Mouse (Mus musculus) megakaryocyte, adult 5-6 weeks (primary cell): Measurements from ENCODE around the gene Zp3r. TPM values are rescaled to one million over a fixed set of nuclear protein-coding genes. Genes with fewer than 3 reads are reported as not detected.

Source experiments
- total RNA-seq, 2 experiments: library from RNA; stranded (forward) in 1 of 2; stranded (reverse) in 1 of 2; fragments of 153-499, 151-499 nt in 1 of 2; fragments of 221-1000, 200-1000 nt in 1 of 2; gene quantifications; 2 replicates each; pipeline versions ENCODE4 v1.2.3 to v1.2.4; 2015 to 2017

Gene Zp3r
- total RNA-seq, 2 experiments from 2014 or later = not detected

Other genes with a start within 250 kb of the Zp3r start
- not detected in 2 replicates for gene Cd55b, start 206.6 kb downstream of the Zp3r start, total RNA-seq (2015)
- not detected in 2 replicates for gene Cd55b, start 206.6 kb downstream of the Zp3r start, total RNA-seq (2017)
- 24.5 and 27.1 TPM in 2 replicates for gene Cd55, start 166.9 kb downstream of the Zp3r start, total RNA-seq (2015)
- gene Cd55, start 166.9 kb downstream of the Zp3r start, total RNA-seq (2017) = 11.6 and 12.2 TPM in 2 replicates
- not detected in 2 replicates for gene C4bp, start 32.0 kb upstream of the Zp3r start, total RNA-seq (2015)
- not detected in 2 replicates for gene C4bp, start 32.0 kb upstream of the Zp3r start, total RNA-seq (2017)
- 0.11 TPM in 1 of 2 replicates, not detected in the other for gene Gm29427, start 86.2 kb upstream of the Zp3r start, total RNA-seq (2015)
- gene Gm29427, start 86.2 kb upstream of the Zp3r start, total RNA-seq (2017) = not detected in 2 replicates
- gene Yod1, start 87.7 kb upstream of the Zp3r start, total RNA-seq (2015) = 10.3 and 10.7 TPM in 2 replicates
- gene Yod1, start 87.7 kb upstream of the Zp3r start, total RNA-seq (2017) = 8.4 and 8.8 TPM in 2 replicates
- 2.8 and 4.4 TPM in 2 replicates for gene Pfkfb2, start 99.6 kb upstream of the Zp3r start, total RNA-seq (2015)
- 7.2 and 8.0 TPM in 2 replicates for gene Pfkfb2, start 99.6 kb upstream of the Zp3r start, total RNA-seq (2017)
- 0.54 and 0.87 TPM in 2 replicates for gene AA986860, start 102.4 kb upstream of the Zp3r start, total RNA-seq (2015)
- 0.11 and 0.33 TPM in 2 replicates for gene AA986860, start 102.4 kb upstream of the Zp3r start, total RNA-seq (2017)
- gene Fcamr, start 171.3 kb upstream of the Zp3r start, total RNA-seq (2015) = not detected in 2 replicates
- not detected in 2 replicates for gene Fcamr, start 171.3 kb upstream of the Zp3r start, total RNA-seq (2017)
- gene Pigr, start 197.1 kb upstream of the Zp3r start, total RNA-seq (2015) = not detected in 2 replicates
- not detected in 2 replicates for gene Pigr, start 197.1 kb upstream of the Zp3r start, total RNA-seq (2017)
- gene Fcmr, start 236.0 kb upstream of the Zp3r start, total RNA-seq (2015) = 1.1 TPM in 1 of 2 replicates, not detected in the other
- not detected in 2 replicates for gene Fcmr, start 236.0 kb upstream of the Zp3r start, total RNA-seq (2017)